Mouse (Mus musculus) myocyte (in vitro differentiated cells): ENCODE data around the gene Pou2f1. TPM values are rescaled to one million over a fixed set of nuclear protein-coding genes. Genes with fewer than 3 reads are reported as not detected.
"Not testable (repeated sequence)": the region's sequence is repeated elsewhere in the genome, so short reads cannot be mapped to it uniquely, and the experiment has no call there.

Experiments
- H3K27me3 ChIP-seq: one replicate; pipeline ENCODE4 v1.6.1; 2011; ENCODE audit not compliant: control insufficient read depth, insufficient read depth, insufficient read length
- H3K36me3 ChIP-seq: one replicate; pipeline ENCODE4 v1.6.1; 2011; ENCODE audit not compliant: control insufficient read depth, insufficient read depth
- H3K4me2 ChIP-seq: one replicate; pipeline ENCODE4 v1.6.1; 2011; ENCODE audit warnings: low read depth, control low read depth
- H3K4me3 ChIP-seq: one replicate; pipeline ENCODE4 v1.5.1; 2011; ENCODE audit warnings: mild to moderate bottlenecking, control low read depth, moderate library complexity
- H3K79me2 ChIP-seq: one replicate; pipeline ENCODE4 v1.6.1; 2011; ENCODE audit not compliant: control insufficient read depth, insufficient read depth
- H3ac ChIP-seq: one replicate; pipeline ENCODE4 v1.6.1; 2011; ENCODE audit not compliant: control insufficient read depth, insufficient read length
- CEBPB ChIP-seq: IDR thresholded peaks from 2 replicates; pipeline ENCODE4 v1.6.1; 2011; ENCODE audit warnings: mild to moderate bottlenecking, moderate library complexity; ENCODE audit not compliant: poor library complexity, insufficient read depth, severe bottlenecking
- E2F4 ChIP-seq: IDR thresholded peaks from one replicate; pipeline ENCODE4 v1.6.1; 2011; ENCODE audit warnings: mild to moderate bottlenecking, control low read depth, moderate library complexity; ENCODE audit not compliant: insufficient read depth
- MAX ChIP-seq: IDR thresholded peaks from one replicate; pipeline ENCODE4 v1.6.1; 2011; ENCODE audit warnings: low read depth, mild to moderate bottlenecking, control low read depth
- MYOD1 ChIP-seq, 3 experiments: IDR thresholded peaks; one replicate each; pipeline ENCODE4 v1.6.1; 2011; ENCODE audit warnings: control low read depth in 2 of 3, low read depth in 2 of 3, mild to moderate bottlenecking in 2 of 3, moderate library complexity in 1 of 3; ENCODE audit not compliant: insufficient read length in 2 of 3, control insufficient read depth in 1 of 3
- MYOG ChIP-seq, 3 experiments: IDR thresholded peaks; one replicate each; pipeline ENCODE4 v1.6.1; 2011; ENCODE audit warnings: control low read depth in 2 of 3, low read depth in 2 of 3, mild to moderate bottlenecking in 2 of 3; ENCODE audit not compliant: insufficient read length in 2 of 3, control insufficient read depth in 1 of 3, insufficient read depth in 1 of 3
- POLR2A ChIP-seq: IDR thresholded peaks from one replicate; pipeline ENCODE4 v1.6.1; 2011; ENCODE audit warnings: low read depth, mild to moderate bottlenecking, control low read depth, moderate library complexity; ENCODE audit not compliant: insufficient read length
- POLR2AphosphoS2 ChIP-seq: IDR thresholded peaks from one replicate; pipeline ENCODE4 v1.6.1; 2011; ENCODE audit warnings: low read depth, control low read depth; ENCODE audit not compliant: insufficient read length
- REST ChIP-seq: IDR thresholded peaks from one replicate; pipeline ENCODE4 v1.6.1; 2011; ENCODE audit warnings: mild to moderate bottlenecking, control low read depth, moderate library complexity; ENCODE audit not compliant: insufficient read depth, insufficient read length
- SRF ChIP-seq: IDR thresholded peaks from one replicate; pipeline ENCODE4 v1.6.1; 2011; ENCODE audit warnings: low read depth; ENCODE audit not compliant: control insufficient read depth, insufficient read length
- TCF12 ChIP-seq: IDR thresholded peaks from one replicate; pipeline ENCODE4 v1.6.1; 2011; ENCODE audit warnings: mild to moderate bottlenecking, control low read depth; ENCODE audit not compliant: poor library complexity, insufficient read depth, severe bottlenecking
- TCF3 ChIP-seq: IDR thresholded peaks from one replicate; pipeline ENCODE4 v1.6.1; 2011; ENCODE audit warnings: low read depth, control low read depth; ENCODE audit not compliant: insufficient read length
- USF1 ChIP-seq: IDR thresholded peaks from one replicate; pipeline ENCODE4 v1.6.1; 2011; ENCODE audit warnings: low read depth, mild to moderate bottlenecking, control low read depth, moderate library complexity
- polyA plus RNA-seq: library from polyadenylated mRNA; unstranded; fragments of >200 nt; fragmentation: generic; extraction: Trizol; gene quantifications from one replicate; pipeline ENCODE4 v1.2.1, GENCODE M21; 2012; ENCODE audit warnings: missing spikeins

The Pou2f1 gene
- polyA plus RNA-seq, 1 experiment, result 2.1 TPM

DNA sequence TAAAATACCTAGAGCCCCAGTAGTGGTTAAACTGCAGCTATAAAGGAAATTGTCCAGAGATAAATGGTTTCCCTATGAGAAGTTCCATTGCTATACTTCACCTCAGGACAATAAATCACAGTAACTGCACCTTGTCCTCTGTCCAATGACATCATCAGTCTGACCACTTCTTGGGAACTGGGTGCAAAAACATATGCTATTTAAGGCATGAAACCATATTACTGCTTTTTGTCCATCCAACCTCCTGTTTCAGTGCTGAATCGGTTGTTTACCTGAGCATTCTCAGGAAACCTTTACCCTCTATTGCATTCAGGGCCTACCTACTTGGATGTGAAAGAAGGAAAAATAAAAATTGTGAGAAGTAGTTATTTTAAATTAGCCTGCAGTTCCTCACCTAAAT is 2.8 kb downstream of the Pou2f1 start:
- Histone ChIP-seq H3ac (no peak overlapping the region), H3K27me3 (no peaks in the 10 kb centered on the region), H3K79me2 (peaks cover 67% of the 10 kb centered on the region), H3K4me3 (no peak overlapping the region), H3K4me2 (peak overlapping the region; percentile 74), H3K36me3 (no peaks in the 10 kb centered on the region)
- TF ChIP-seq REST (no peak), POLR2AphosphoS2 (no peak), MYOD1 (IDR thresholded peaks at IDR 0.05; ENCODE audit: control insufficient read depth in 1 of 3, insufficient read length in 2 of 3, low read depth in 2 of 3) (no peak), POLR2A (no peak), USF1 (no peak), TCF3 (no peak), MYOG (IDR thresholded peaks at IDR 0.05; ENCODE audit: control insufficient read depth in 1 of 3, insufficient read depth in 1 of 3, insufficient read length in 2 of 3, low read depth in 2 of 3) (no peak), CEBPB (no peak), MAX (no peak), E2F4 (no peak), TCF12 (no peak), SRF (no peak)

- no peak for TF ChIP-seq REST
- TF ChIP-seq SRF, result no peak
- TF ChIP-seq MYOD1 (IDR thresholded peaks at IDR 0.05; ENCODE audit: control insufficient read depth in 1 of 3, insufficient read length in 2 of 3, low read depth in 2 of 3), result no peak
- no peak for TF ChIP-seq POLR2A
- no peak for TF ChIP-seq CEBPB
- no peak for TF ChIP-seq MAX
- TF ChIP-seq TCF3, result no peak
- TF ChIP-seq POLR2AphosphoS2, result no peak
- TF ChIP-seq USF1, result no peak
- no peak for TF ChIP-seq E2F4
- no peak for TF ChIP-seq MYOG (IDR thresholded peaks at IDR 0.05; ENCODE audit: control insufficient read depth in 1 of 3, insufficient read depth in 1 of 3, insufficient read length in 2 of 3, low read depth in 2 of 3)
- TF ChIP-seq TCF12, result no peak
Observed at GRCm38 (mm10) chr1:165995661-165996055, 6.8 kb downstream of the Pou2f1 start.

DNA sequence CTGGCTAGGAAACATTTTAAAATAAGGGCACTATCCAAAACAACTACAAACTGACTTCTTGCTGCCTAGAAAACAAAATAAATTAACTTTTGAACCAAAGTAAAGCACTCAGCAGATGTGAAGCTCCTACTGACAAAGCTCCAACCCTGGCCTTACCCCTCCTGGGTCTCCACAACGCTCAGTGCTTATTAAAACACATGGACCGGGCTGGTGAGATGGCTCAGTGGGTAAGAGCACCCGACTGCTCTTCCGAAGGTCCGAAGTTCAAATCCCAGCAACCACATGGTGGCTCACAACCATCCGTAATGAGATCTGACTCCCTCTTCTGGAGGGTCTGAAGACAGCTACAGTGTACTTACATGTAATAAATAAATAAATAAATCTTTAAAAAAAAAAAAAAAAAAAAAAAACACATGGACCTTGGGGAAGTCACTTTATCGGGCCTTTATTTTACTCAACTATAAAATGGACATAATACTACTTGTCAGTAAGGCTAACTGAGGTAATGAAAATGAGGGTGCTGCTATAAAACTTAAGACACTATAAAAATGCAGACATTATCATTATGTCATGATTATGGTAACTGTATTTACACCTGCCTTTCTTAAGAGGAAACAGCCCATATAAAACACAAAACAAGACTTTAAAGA is 7.3 kb downstream of the Pou2f1 start:
- not testable (repeated sequence) for H3K4me3 ChIP-seq, H3K27me3 ChIP-seq, H3K36me3 ChIP-seq, H3K4me2 ChIP-seq, H3ac ChIP-seq
- H3K79me2 ChIP-seq, result peaks cover 99% of the 10 kb centered on the region

More at GRCm38 (mm10) chr1:165995661-165996055, 6.8 kb downstream of the Pou2f1 start:
- Histone ChIP-seq H3K4me3 (no peak overlapping the region), H3K36me3 (no peaks in the 10 kb centered on the region), H3K27me3 (no peaks in the 10 kb centered on the region), H3ac (no peak overlapping the region), H3K4me2 (no peak overlapping the region), H3K79me2 (peaks cover 99% of the 10 kb centered on the region)

DNA sequence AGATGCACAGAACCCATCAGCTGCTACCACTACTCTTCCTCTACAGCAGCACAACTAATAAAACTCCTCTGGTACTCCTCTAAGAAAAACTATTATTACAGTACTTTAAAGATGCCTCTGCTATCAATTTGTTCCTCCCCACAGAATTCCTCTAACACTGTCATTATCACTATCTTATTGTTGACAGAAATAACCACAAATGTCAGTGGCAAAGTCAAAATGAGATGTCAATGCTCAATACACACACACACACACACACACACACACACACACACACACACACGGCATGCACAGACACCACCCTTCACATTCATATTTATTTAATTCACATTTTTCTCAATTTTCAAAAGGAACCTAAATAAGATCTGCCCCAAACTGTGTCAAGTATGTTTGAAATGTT is 8.2 kb downstream of the Pou2f1 start:
- Histone ChIP-seq H3K36me3 (no peaks in the 10 kb centered on the region), H3K79me2 (peaks cover 99% of the 10 kb centered on the region), H3K27me3 (no peaks in the 10 kb centered on the region), H3K4me2 (no peak overlapping the region), H3ac (no peak overlapping the region), H3K4me3 (no peak overlapping the region)
- TF ChIP-seq TCF12, result no peak
- TF ChIP-seq POLR2AphosphoS2, result no peak
- TF ChIP-seq TCF3, result no peak
- no peak for TF ChIP-seq SRF
- TF ChIP-seq CEBPB, result no peak
- TF ChIP-seq MYOD1 (IDR thresholded peaks at IDR 0.05; ENCODE audit: control insufficient read depth in 1 of 3, insufficient read length in 2 of 3, low read depth in 2 of 3), result no peak
- no peak for TF ChIP-seq MYOG (IDR thresholded peaks at IDR 0.05; ENCODE audit: control insufficient read depth in 1 of 3, insufficient read depth in 1 of 3, insufficient read length in 2 of 3, low read depth in 2 of 3)
- no peak for TF ChIP-seq USF1

DNA sequence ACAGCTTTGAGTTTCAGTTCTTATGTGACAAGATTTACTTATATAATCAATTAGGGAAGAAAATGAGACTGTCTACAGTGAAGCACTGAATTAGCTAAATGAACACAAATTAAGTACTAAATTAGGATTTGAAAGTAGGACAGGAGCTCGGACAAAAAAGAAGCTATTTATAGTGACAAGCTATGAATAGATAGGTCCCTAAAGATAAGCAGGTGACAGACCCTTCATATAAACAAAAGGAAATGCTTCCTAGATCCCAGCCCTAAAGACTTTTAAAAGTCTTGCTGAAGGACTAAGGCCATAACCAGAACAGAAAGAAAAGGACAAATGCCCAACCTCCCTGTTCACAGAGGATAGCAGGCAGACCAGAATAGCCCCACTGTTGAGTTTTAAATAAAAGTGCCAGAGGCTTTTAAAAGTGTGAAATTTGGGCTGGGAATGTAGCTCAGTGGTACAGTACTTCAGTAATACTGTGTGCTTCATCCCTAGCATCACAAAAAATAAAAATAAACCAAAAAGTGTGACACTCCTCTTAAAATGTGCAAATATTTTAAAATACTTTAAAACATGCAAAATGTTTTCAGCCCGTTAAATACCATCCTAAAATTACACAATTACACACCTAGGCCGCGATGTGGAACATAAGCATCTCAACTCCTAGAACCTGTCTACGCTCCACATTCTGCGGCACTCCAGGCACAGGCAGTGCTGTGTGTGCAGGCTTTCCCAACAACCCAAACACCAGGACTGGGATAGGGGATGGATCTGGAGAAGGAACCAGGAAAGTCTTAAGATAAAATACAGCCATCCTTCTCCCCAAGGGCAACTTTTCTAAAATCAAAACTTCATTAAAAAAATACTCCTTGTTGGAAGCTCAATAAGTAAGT is 9.0 kb downstream of the Pou2f1 start:
- TF ChIP-seq TCF3 (no peak), MAX (no peak), CEBPB (no peak), MYOG (IDR thresholded peaks at IDR 0.05; ENCODE audit: control insufficient read depth in 1 of 3, insufficient read depth in 1 of 3, insufficient read length in 2 of 3, low read depth in 2 of 3) (no peak), POLR2AphosphoS2 (no peak), POLR2A (no peak), USF1 (no peak), E2F4 (no peak), SRF (no peak), TCF12 (no peak), MYOD1 (IDR thresholded peaks at IDR 0.05; ENCODE audit: control insufficient read depth in 1 of 3, insufficient read length in 2 of 3, low read depth in 2 of 3) (no peak)
- peaks cover 99% of the 10 kb centered on the region for H3K79me2 ChIP-seq
- no peaks in the 10 kb centered on the region for H3K36me3 ChIP-seq
- H3K27me3 ChIP-seq, result no peaks in the 10 kb centered on the region
- no peak overlapping the region for H3ac ChIP-seq
- no peak overlapping the region for H3K4me3 ChIP-seq
- H3K4me2 ChIP-seq, result peak overlapping the region; percentile 20
